Mouse (Mus musculus): ENCODE results near the gene Helz. TPM values are rescaled to one million over a fixed set of nuclear protein-coding genes. Genes with fewer than 3 reads are reported as not detected.

Helz gene
- polyA plus RNA-seq, 1 experiment from 2014 or later, result 13.9 TPM

DNA sequence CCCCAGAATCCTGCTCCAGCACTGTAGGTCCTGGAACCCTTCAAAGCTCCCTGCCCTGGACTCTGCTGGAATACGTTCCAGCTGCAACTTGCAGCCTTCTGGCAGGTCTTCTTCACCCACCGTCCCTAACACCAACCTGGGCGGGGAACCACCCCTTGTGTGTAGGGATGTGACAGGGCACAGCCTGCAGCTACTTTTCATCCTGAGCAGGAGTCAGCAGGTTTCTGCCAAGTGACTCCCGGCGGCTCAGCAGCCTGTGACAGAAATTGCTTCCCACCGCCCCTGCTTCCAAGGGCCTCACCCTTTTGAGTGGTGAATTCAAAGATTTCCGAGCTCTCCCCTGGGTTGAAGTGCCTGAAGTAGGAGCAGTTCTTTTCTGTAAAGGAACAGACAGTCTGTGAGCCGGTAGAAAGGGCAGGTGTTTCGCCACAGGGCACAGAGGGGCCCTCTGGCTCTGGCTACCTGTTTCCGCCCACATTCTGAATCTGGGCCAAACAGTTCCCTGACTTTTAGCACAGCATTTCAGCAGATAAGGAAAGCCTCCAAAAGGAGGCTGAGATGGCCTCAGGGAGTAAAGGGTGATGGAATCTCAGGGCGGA, 157.8 kb downstream of the Helz start:
- H3K27me3 ChIP-seq (ENCODE audit: control insufficient read depth, insufficient read depth, low read length), result no peaks in the 10 kb centered on the region
- no peak overlapping the region for H3K4me3 ChIP-seq (ENCODE audit: low read length)
- 61% methylated on average over 11 of the region's 11 CpGs for WGBS
- H3K27ac ChIP-seq (ENCODE audit: low read length), result no peak overlapping the region
- no peak overlapping the region for H3K4me2 ChIP-seq (ENCODE audit: low read depth, low read length)
- no peak overlapping the region for H3K9ac ChIP-seq (ENCODE audit: low read length)
- H3K4me1 ChIP-seq (ENCODE audit: control insufficient read depth, insufficient read depth, low read length), result no peaks in the 10 kb centered on the region
- ATAC-seq (replicated peaks; ENCODE audit: extremely low read depth, insufficient read depth, low FRiP score), result no peak
- H3K36me3 ChIP-seq (ENCODE audit: control insufficient read depth, insufficient read depth), result no peaks in the 10 kb centered on the region
- H3K9me3 ChIP-seq (replicated peaks; ENCODE audit: control insufficient read depth, low read length), result no peaks in the 10 kb centered on the region

DNA sequence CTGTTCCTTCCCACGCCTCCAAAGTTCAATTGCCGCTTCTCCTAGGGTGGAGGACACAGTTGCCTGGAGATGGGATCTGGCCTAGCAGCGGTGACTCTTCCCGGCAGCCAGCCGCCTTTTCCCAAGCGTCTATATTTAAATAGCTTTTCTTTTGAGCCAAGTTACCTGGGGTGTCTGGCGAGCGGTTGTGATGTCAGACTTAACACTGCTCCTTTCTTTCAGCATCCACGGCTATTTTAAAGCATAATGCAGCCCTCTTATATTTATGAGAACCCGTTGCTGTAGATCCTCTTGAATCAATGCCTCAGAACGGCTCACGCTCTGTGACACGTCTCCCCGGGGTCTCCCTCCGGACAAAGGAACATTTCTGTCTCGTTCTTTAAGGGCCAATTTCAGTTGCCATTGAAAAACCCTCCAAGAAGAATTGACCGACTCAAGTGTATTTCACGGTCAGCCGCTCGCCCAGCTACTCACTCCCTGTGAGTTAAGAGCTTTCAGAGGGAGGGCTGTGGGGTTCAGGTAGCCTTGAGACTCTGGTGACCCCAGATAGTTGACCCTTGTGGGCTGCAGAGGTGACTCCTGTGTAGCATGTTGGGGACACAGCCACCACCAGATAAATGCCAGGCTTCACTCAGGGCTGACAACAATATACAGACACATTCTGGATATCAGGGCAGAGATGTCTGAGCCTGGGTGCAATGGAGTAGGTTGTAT, 160.3 kb downstream of the Helz start:
- 72% methylated on average over 20 of the region's 20 CpGs for WGBS
- Histone ChIP-seq H3K36me3 (ENCODE audit: control insufficient read depth, insufficient read depth) (no peaks in the 10 kb centered on the region), H3K27me3 (ENCODE audit: control insufficient read depth, insufficient read depth, low read length) (no peaks in the 10 kb centered on the region), H3K4me2 (ENCODE audit: low read depth, low read length) (no peak overlapping the region), H3K9me3 (replicated peaks; ENCODE audit: control insufficient read depth, low read length) (no peaks in the 10 kb centered on the region), H3K4me3 (ENCODE audit: low read length) (no peak overlapping the region), H3K9ac (ENCODE audit: low read length) (no peak overlapping the region), H3K27ac (ENCODE audit: low read length) (no peak overlapping the region), H3K4me1 (ENCODE audit: control insufficient read depth, insufficient read depth, low read length) (no peaks in the 10 kb centered on the region)
- ATAC-seq (replicated peaks; ENCODE audit: extremely low read depth, insufficient read depth, low FRiP score), result no peak

DNA sequence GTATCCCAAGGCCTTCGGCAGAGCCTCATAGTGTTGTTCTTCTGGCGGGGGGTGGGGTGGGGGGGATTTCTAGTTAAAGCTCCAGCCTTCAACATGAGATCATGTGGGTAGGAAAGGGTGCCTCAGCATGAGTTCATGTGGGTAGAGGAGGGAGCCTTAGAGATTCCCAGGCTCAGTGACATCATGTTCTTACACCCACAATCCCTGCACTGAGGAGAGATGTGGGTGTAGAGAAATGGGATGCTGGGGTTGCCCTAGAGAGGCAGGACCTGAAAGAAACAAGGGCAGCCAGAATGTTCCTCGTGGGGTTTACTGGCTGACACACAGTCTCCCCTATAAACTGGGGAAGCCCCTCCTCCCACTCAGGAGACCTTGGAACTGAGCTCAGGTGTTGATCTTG, 162.6 kb downstream of the Helz start:
- Histone ChIP-seq H3K36me3 (ENCODE audit: control insufficient read depth, insufficient read depth) (no peaks in the 10 kb centered on the region), H3K4me2 (ENCODE audit: low read depth, low read length) (no peak overlapping the region), H3K4me3 (ENCODE audit: low read length) (no peak overlapping the region), H3K9ac (ENCODE audit: low read length) (no peak overlapping the region), H3K9me3 (replicated peaks; ENCODE audit: control insufficient read depth, low read length) (no peaks in the 10 kb centered on the region), H3K4me1 (ENCODE audit: control insufficient read depth, insufficient read depth, low read length) (no peaks in the 10 kb centered on the region), H3K27ac (ENCODE audit: low read length) (no peak overlapping the region), H3K27me3 (ENCODE audit: control insufficient read depth, insufficient read depth, low read length) (no peaks in the 10 kb centered on the region)
- 38% methylated on average over 3 of the region's 3 CpGs for WGBS
- no peak for ATAC-seq (replicated peaks; ENCODE audit: extremely low read depth, insufficient read depth, low FRiP score)

DNA sequence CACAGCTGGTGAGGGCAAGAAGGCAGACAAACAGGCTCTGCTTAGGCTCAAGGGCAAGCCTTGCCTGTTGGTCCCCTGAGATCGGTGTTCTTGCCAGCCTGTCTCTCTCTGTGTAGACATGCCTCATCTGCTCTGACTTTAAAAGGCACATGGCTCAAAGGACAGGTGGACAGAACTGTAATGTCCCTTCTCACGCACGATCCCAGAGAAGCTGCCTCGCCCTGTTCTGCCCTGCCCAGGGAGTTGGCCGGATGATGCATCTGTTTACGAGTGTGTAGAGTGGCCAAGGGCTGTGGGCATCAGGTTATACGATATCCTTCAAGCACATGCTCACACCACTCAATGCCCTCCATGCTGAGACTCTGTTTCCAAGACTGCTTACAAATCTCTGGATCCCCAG, 166.6 kb downstream of the Helz start:
- no peak overlapping the region for H3K9ac ChIP-seq (ENCODE audit: low read length)
- no peak overlapping the region for H3K4me2 ChIP-seq (ENCODE audit: low read depth, low read length)
- no peak overlapping the region for H3K27ac ChIP-seq (ENCODE audit: low read length)
- WGBS, result 86% methylated on average over 7 of the region's 7 CpGs
- no peak for ATAC-seq (replicated peaks; ENCODE audit: extremely low read depth, insufficient read depth, low FRiP score)
- no peaks in the 10 kb centered on the region for H3K27me3 ChIP-seq (ENCODE audit: control insufficient read depth, insufficient read depth, low read length)
- no peak overlapping the region for H3K4me3 ChIP-seq (ENCODE audit: low read length)
- H3K4me1 ChIP-seq (ENCODE audit: control insufficient read depth, insufficient read depth, low read length), result no peaks in the 10 kb centered on the region
- H3K36me3 ChIP-seq (ENCODE audit: control insufficient read depth, insufficient read depth), result no peaks in the 10 kb centered on the region
- H3K9me3 ChIP-seq (replicated peaks; ENCODE audit: control insufficient read depth, low read length), result peaks cover 6% of the 10 kb centered on the region

DNA sequence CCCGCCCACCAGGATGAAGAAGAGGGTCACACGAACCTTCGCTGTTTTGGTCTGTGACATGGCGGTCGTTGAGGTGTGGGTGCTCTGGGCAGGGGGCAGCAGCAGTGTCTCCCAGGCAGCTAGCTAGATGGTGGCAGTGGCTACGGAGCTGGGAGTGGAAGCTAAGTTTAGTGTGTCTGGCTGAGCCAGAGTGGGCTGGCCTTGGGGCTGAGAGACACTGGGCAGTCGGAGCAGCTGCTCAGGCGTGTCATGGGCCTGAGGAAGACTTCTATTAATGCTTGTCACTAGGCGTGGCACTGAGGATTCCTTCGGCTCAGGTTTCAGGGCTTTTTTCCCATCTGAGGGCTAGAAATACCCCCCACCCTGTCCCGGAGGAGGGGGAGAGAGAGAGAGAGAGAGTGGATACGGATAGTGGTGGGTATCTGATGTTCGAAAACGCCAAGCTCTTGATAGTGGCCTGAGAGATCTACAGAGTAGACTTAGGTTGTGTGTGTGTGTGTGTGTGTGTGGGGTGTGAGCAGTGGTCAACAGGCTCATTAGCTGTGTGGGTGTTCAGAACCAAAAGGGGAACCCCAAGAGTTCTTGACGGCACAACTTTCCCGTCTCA, 168.7 kb downstream of the Helz start, which contains the start of gene Cacng1:
TSS of gene Cacng1 (minus strand) at position 191 of the 607 bp plus-strand sequence.
- Histone ChIP-seq H3K4me2 (ENCODE audit: low read depth, low read length) (no peak within 1 kb of the TSS), H3K9me3 (replicated peaks; ENCODE audit: control insufficient read depth, low read length) (peaks cover 6% of the 10 kb centered on the region), H3K4me3 (ENCODE audit: low read length) (no peak within 1 kb of the TSS), H3K4me1 (ENCODE audit: control insufficient read depth, insufficient read depth, low read length) (no peaks in the 10 kb centered on the region), H3K27me3 (ENCODE audit: control insufficient read depth, insufficient read depth, low read length) (no peaks in the 10 kb centered on the region), H3K27ac (ENCODE audit: low read length) (no peak within 1 kb of the TSS), H3K9ac (ENCODE audit: low read length) (no peak within 1 kb of the TSS), H3K36me3 (ENCODE audit: control insufficient read depth, insufficient read depth) (no peaks in the 10 kb centered on the region)
- ATAC-seq (replicated peaks; ENCODE audit: extremely low read depth, insufficient read depth, low FRiP score), result no peak
- WGBS, result 71% methylated on average over 16 of the region's 16 CpGs

DNA sequence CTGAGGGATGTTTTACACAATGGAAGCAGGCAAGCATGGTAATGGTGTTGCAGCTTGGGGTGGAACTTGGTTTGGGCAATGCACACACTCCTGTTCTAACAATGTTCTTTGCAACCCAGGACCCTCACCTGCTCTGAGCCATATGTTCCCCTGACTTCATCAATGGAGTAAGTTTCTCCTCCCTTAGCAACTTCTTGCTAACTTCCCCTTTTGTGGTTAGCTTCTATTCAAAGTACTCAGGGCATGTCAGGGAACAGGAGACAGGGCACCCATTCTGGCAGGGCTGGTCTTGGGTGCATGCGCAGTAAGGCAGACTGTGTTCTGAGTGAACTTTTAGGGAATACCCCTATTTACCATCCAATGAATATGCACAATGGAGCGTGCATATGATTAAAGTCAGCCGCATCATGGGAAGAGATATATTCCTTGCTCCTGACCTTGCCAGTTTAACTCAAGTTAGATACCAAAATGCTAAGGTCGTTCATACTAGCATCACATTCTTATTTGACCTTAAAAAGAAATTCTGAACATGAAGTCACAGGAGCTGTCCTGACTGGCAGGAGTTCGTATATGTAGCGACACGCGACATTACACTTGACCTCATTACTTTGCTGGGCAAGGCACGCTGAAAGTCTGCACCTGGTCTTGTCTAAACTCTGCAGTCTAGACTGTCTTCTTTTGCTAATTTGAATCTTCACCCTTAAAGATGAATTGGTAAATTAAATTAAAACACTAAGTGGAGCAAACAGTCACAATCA, 172.7 kb downstream of the Helz start:
- Histone ChIP-seq H3K27ac (ENCODE audit: low read length) (no peak overlapping the region), H3K4me1 (ENCODE audit: control insufficient read depth, insufficient read depth, low read length) (no peaks in the 10 kb centered on the region), H3K4me3 (ENCODE audit: low read length) (no peak overlapping the region), H3K9ac (ENCODE audit: low read length) (no peak overlapping the region), H3K4me2 (ENCODE audit: low read depth, low read length) (no peak overlapping the region), H3K36me3 (ENCODE audit: control insufficient read depth, insufficient read depth) (no peaks in the 10 kb centered on the region), H3K9me3 (replicated peaks; ENCODE audit: control insufficient read depth, low read length) (peaks cover 6% of the 10 kb centered on the region), H3K27me3 (ENCODE audit: control insufficient read depth, insufficient read depth, low read length) (no peaks in the 10 kb centered on the region)
- 82% methylated on average over 9 of the region's 9 CpGs for WGBS
- ATAC-seq (replicated peaks; ENCODE audit: extremely low read depth, insufficient read depth, low FRiP score), result no peak

DNA sequence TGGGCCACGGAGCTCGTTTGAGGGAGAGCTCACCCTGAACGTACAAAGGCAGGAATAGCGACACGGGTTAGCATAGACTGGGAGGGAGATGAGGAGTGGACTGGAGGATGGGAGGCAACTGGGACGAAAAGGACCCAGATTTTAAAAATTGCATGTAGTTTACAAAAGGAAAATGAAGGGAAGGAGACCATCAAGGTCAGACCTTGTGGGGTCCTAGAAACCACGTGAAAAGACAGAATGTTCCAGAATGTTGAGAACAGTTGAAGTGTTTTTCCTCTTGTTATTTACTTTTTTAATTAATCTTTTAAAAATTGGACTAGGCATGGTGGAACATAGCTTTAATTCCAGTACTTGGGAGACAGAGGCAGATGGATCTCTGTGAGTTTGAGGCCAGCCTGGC, 173.3 kb downstream of the Helz start:
- Histone ChIP-seq H3K27me3 (ENCODE audit: control insufficient read depth, insufficient read depth, low read length) (no peaks in the 10 kb centered on the region), H3K9me3 (replicated peaks; ENCODE audit: control insufficient read depth, low read length) (peaks cover 6% of the 10 kb centered on the region), H3K27ac (ENCODE audit: low read length) (no peak overlapping the region), H3K4me1 (ENCODE audit: control insufficient read depth, insufficient read depth, low read length) (no peaks in the 10 kb centered on the region), H3K9ac (ENCODE audit: low read length) (no peak overlapping the region), H3K4me2 (ENCODE audit: low read depth, low read length) (no peak overlapping the region), H3K4me3 (ENCODE audit: low read length) (no peak overlapping the region), H3K36me3 (ENCODE audit: control insufficient read depth, insufficient read depth) (no peaks in the 10 kb centered on the region)
- no peak for ATAC-seq (replicated peaks; ENCODE audit: extremely low read depth, insufficient read depth, low FRiP score)
- 83% methylated on average over 7 of the region's 7 CpGs for WGBS

DNA sequence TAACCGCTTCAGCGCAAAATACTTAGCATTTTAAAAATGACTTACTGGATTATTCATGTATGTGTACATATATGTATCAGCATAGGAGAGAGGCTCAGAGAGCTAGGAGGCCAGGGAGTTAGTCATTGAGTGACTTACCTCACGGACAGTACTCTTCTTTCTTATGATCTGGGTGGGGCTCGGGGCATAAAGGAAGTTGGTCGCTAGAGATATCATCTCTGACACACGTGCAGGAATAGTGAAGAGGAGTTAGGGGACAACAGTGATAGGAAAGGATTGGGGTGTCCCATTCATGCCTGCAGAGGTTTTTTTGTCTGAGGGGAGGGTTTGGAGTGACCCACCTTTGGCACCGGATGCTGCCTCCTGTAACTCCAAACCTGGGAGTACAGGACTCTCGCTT, 176.9 kb downstream of the Helz start:
- 79% methylated on average over 8 of the region's 8 CpGs for WGBS
- H3K36me3 ChIP-seq (ENCODE audit: control insufficient read depth, insufficient read depth), result no peaks in the 10 kb centered on the region
- ATAC-seq (replicated peaks; ENCODE audit: extremely low read depth, insufficient read depth, low FRiP score), result no peak
- H3K9ac ChIP-seq (ENCODE audit: low read length), result no peak overlapping the region
- H3K27me3 ChIP-seq (ENCODE audit: control insufficient read depth, insufficient read depth, low read length), result no peaks in the 10 kb centered on the region
- no peak overlapping the region for H3K4me3 ChIP-seq (ENCODE audit: low read length)
- no peak overlapping the region for H3K4me2 ChIP-seq (ENCODE audit: low read depth, low read length)
- H3K9me3 ChIP-seq (replicated peaks; ENCODE audit: control insufficient read depth, low read length), result no peaks in the 10 kb centered on the region
- no peaks in the 10 kb centered on the region for H3K4me1 ChIP-seq (ENCODE audit: control insufficient read depth, insufficient read depth, low read length)
- H3K27ac ChIP-seq (ENCODE audit: low read length), result no peak overlapping the region

All from heart, embryonic 16.5 days (tissue).